Mouse (Mus musculus): ENCODE measurements around the gene Ssx9. TPM values are rescaled to one million over a fixed set of nuclear protein-coding genes. Genes with fewer than 3 reads are reported as not detected.
"Not testable (repeated sequence)": the region's sequence is repeated elsewhere in the genome, so short reads cannot be mapped to it uniquely, and the experiment has no call there.

Ssx9 gene
- not detected in 2 replicates for polyA plus RNA-seq (2014; fragmentation: Nextera tagmentation; extraction: Ambion mirVana)

- not testable (repeated sequence) for H3K4me3 ChIP-seq (ENCODE audit: low read length); H3K4me2 ChIP-seq (replicated peaks; ENCODE audit: low read depth, low read length); H3K27me3 ChIP-seq (ENCODE audit: control insufficient read depth, insufficient read depth, low read length); H3K9me3 ChIP-seq (ENCODE audit: control insufficient read depth, low read length); H3K36me3 ChIP-seq (ENCODE audit: control insufficient read depth, insufficient read depth, low read length); H3K27ac ChIP-seq (ENCODE audit: low read depth, low read length); H3K4me1 ChIP-seq (ENCODE audit: control insufficient read depth, insufficient read depth, low read length); ATAC-seq (ENCODE audit: low FRiP score, low TSS enrichment); H3K9ac ChIP-seq (ENCODE audit: low read depth, low read length)
- 63% methylated on average over 2 of the region's 2 CpGs for WGBS
Observed at GRCm38 (mm10) chrX:8748132-8748531, at the start of gene Ssx9. TSS of gene Ssx9 (plus strand) at chrX:8748432.

- Histone ChIP-seq H3K9ac (ENCODE audit: low read depth, low read length) (no peak overlapping the region), H3K4me3 (ENCODE audit: low read length) (no peak overlapping the region), H3K4me2 (replicated peaks; ENCODE audit: low read depth, low read length) (no peak overlapping the region), H3K9me3 (ENCODE audit: control insufficient read depth, low read length) (no peaks in the 10 kb centered on the region), H3K4me1 (ENCODE audit: control insufficient read depth, insufficient read depth, low read length) (no peaks in the 10 kb centered on the region), H3K27ac (ENCODE audit: low read depth, low read length) (no peak overlapping the region), H3K27me3 (ENCODE audit: control insufficient read depth, insufficient read depth, low read length) (no peaks in the 10 kb centered on the region), H3K36me3 (ENCODE audit: control insufficient read depth, insufficient read depth, low read length) (no peaks in the 10 kb centered on the region)
- 59% methylated on average over 5 of the region's 5 CpGs for WGBS
- no peak for ATAC-seq (ENCODE audit: low FRiP score, low TSS enrichment)
Observed at GRCm38 (mm10) chrX:8732907-8733306, 15.3 kb upstream of the Ssx9 start.

GRCm38 (mm10) chrX:8803391-8803790, 55.2 kb downstream of the Ssx9 start, which contains the start of gene Ssxb5:
TSS of gene Ssxb5 (plus strand) at chrX:8803691.
- not testable (repeated sequence) for H3K9me3 ChIP-seq (ENCODE audit: control insufficient read depth, low read length); H3K27me3 ChIP-seq (ENCODE audit: control insufficient read depth, insufficient read depth, low read length); ATAC-seq (ENCODE audit: low FRiP score, low TSS enrichment); H3K9ac ChIP-seq (ENCODE audit: low read depth, low read length); H3K4me1 ChIP-seq (ENCODE audit: control insufficient read depth, insufficient read depth, low read length); H3K36me3 ChIP-seq (ENCODE audit: control insufficient read depth, insufficient read depth, low read length); H3K4me3 ChIP-seq (ENCODE audit: low read length); H3K27ac ChIP-seq (ENCODE audit: low read depth, low read length); H3K4me2 ChIP-seq (replicated peaks; ENCODE audit: low read depth, low read length)
- 79% methylated on average over 4 of the region's 4 CpGs for WGBS

Other genes with a start within 250 kb of the Ssx9 start
- not detected in 2 replicates for gene Gm14459, start 223.5 kb upstream of the Ssx9 start, polyA plus RNA-seq (2014; fragmentation: Nextera tagmentation; extraction: Ambion mirVana)
- gene Ssxb6, start 200.2 kb upstream of the Ssx9 start, polyA plus RNA-seq (2014; fragmentation: Nextera tagmentation; extraction: Ambion mirVana): not detected in 2 replicates
- not detected in 2 replicates for gene Ssxb3, start 156.6 kb upstream of the Ssx9 start, polyA plus RNA-seq (2014; fragmentation: Nextera tagmentation; extraction: Ambion mirVana)
- not detected in 2 replicates for gene Ssxb8, start 57.6 kb upstream of the Ssx9 start, polyA plus RNA-seq (2014; fragmentation: Nextera tagmentation; extraction: Ambion mirVana)
- gene Ssxb5, start 55.3 kb downstream of the Ssx9 start, polyA plus RNA-seq (2014; fragmentation: Nextera tagmentation; extraction: Ambion mirVana): 0.39 TPM in 1 of 2 replicates, not detected in the other
- not detected in 2 replicates for gene Gm6592, start 95.6 kb downstream of the Ssx9 start, polyA plus RNA-seq (2014; fragmentation: Nextera tagmentation; extraction: Ambion mirVana)
- gene Gm5751, start 125.8 kb downstream of the Ssx9 start, polyA plus RNA-seq (2014; fragmentation: Nextera tagmentation; extraction: Ambion mirVana): not detected in 2 replicates
- gene B630019K06Rik, start 143.9 kb downstream of the Ssx9 start, polyA plus RNA-seq (2014; fragmentation: Nextera tagmentation; extraction: Ambion mirVana): 4.1 and 5.6 TPM in 2 replicates
- not detected in 2 replicates for gene Fthl17b, start 214.5 kb downstream of the Ssx9 start, polyA plus RNA-seq (2014; fragmentation: Nextera tagmentation; extraction: Ambion mirVana)
- not detected in 2 replicates for gene Fthl17c, start 228.1 kb downstream of the Ssx9 start, polyA plus RNA-seq (2014; fragmentation: Nextera tagmentation; extraction: Ambion mirVana)
- not detected in 2 replicates for gene Fthl17d, start 238.3 kb downstream of the Ssx9 start, polyA plus RNA-seq (2014; fragmentation: Nextera tagmentation; extraction: Ambion mirVana)

Data from kidney, embryonic 14.5 days (tissue).